8 mouse cellular contexts compared by ENCODE assay signal in the genomic region with DNA sequence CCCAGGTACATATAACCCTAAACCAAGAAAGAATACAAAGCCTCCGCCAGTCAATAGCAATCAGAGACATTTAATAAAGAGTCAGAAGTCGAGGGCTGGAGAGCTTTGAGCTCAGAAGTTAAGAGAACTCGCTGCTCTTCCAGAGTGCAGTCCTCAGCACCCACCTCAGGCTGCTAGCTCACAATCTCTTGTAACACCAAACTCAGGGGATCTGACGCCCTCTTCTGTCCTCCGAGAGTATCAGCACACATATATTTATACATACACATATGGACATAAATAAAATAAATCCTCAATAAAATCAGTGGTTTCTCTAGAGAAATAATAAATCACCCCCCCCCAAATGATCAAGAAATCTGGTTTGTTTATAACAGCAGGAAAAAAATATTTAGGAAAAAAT. TPM values are rescaled to one million over a fixed set of nuclear protein-coding genes. Genes with fewer than 3 reads are reported as not detected.
DNase-seq lines count a peak whose midpoint lies in the region; ATAC-seq lines count a peak whose summit lies in the region.

No protein-coding gene starts in this region.

- H3K4me3 ChIP-seq in kidney, embryonic 16.5 days (ENCODE audit: low read length): 0 out of 2 replicates have a peak overlapping the region, but pooled peaks have one; percentile 2
- no peak overlapping the region for H3K4me3 ChIP-seq in limb, embryonic 11.5 days (ENCODE audit: low read depth, low read length)
- H3K4me3 ChIP-seq in neural tube, embryonic 15.5 days (replicated peaks): no peak overlapping the region

- H3K4me1 ChIP-seq in kidney, embryonic 16.5 days (ENCODE audit: insufficient read depth, low read length): peaks cover 14% of the 10 kb centered on the region
- no peaks in the 10 kb centered on the region for H3K4me1 ChIP-seq in limb, embryonic 11.5 days (ENCODE audit: control insufficient read depth, insufficient read depth, low read length)
- peaks cover 26% of the 10 kb centered on the region for H3K4me1 ChIP-seq in neural tube, embryonic 15.5 days

- H3K9me3 ChIP-seq in kidney, embryonic 16.5 days (ENCODE audit: low read length): no peaks in the 10 kb centered on the region
- H3K9me3 ChIP-seq in limb, embryonic 11.5 days (ENCODE audit: control insufficient read depth, low read length): no peaks in the 10 kb centered on the region
- no peaks in the 10 kb centered on the region for H3K9me3 ChIP-seq in neural tube, embryonic 15.5 days (replicated peaks)

- no peak overlapping the region for H3K27ac ChIP-seq in kidney, embryonic 16.5 days (ENCODE audit: low read length)
- H3K27ac ChIP-seq in limb, embryonic 11.5 days (replicated peaks; ENCODE audit: low read depth, low read length): no peak overlapping the region
- no peak overlapping the region for H3K27ac ChIP-seq in neural tube, embryonic 15.5 days (replicated peaks)

- no peak overlapping the region for H3K9ac ChIP-seq in kidney, embryonic 16.5 days (replicated peaks; ENCODE audit: low read length)
- H3K9ac ChIP-seq in limb, embryonic 11.5 days (ENCODE audit: low read length): no peak overlapping the region
- no peak overlapping the region for H3K9ac ChIP-seq in neural tube, embryonic 15.5 days (replicated peaks)

- DNase-seq in kidney, adult 9 months: no peak
- peak; percentile 6 for DNase-seq in brain, adult 2 months (ENCODE audit: low read depth, low spot score)
- peak; percentile 26 for DNase-seq in limb, embryonic 11.5 days (ENCODE audit: low spot score)
- no peak for DNase-seq in right cerebral cortex, adult 2 months (ENCODE audit: low spot score in 2 of 2)
- DNase-seq in spleen, adult 12 weeks (ENCODE audit: low spot score): no peak
- DNase-seq in adrenal gland, adult (ENCODE audit: inconsistent age in 2 of 2, low spot score in 1 of 2): no peak

- H3K27me3 ChIP-seq in kidney, embryonic 16.5 days (ENCODE audit: insufficient read depth, low read length): no peaks in the 10 kb centered on the region
- H3K27me3 ChIP-seq in limb, embryonic 11.5 days (ENCODE audit: control insufficient read depth, insufficient read depth, low read length): no peaks in the 10 kb centered on the region
- no peaks in the 10 kb centered on the region for H3K27me3 ChIP-seq in neural tube, embryonic 15.5 days (replicated peaks)

- H3K36me3 ChIP-seq in kidney, embryonic 16.5 days (ENCODE audit: insufficient read depth, low read length): peaks cover 16% of the 10 kb centered on the region
- no peaks in the 10 kb centered on the region for H3K36me3 ChIP-seq in limb, embryonic 11.5 days (ENCODE audit: control insufficient read depth, insufficient read depth, low read length)
- peaks cover 11% of the 10 kb centered on the region for H3K36me3 ChIP-seq in neural tube, embryonic 15.5 days

- WGBS in kidney, embryonic 16.5 days: 77% methylated on average over 5 of the region's 5 CpGs
- 79% methylated on average over 5 of the region's 5 CpGs for WGBS in limb, embryonic 11.5 days
- 80% methylated on average over 5 of the region's 5 CpGs for WGBS in neural tube, embryonic 15.5 days

- H3K4me2 ChIP-seq in kidney, embryonic 16.5 days (replicated peaks; ENCODE audit: low read depth, low read length): peak overlapping the region; percentile 8
- no peak overlapping the region for H3K4me2 ChIP-seq in limb, embryonic 11.5 days (ENCODE audit: low read depth, severe bottlenecking)
- peak overlapping the region; percentile 65 for H3K4me2 ChIP-seq in neural tube, embryonic 15.5 days

- no peak for ATAC-seq in kidney, embryonic 16.5 days (ENCODE audit: low FRiP score, low TSS enrichment)
- ATAC-seq in limb, embryonic 11.5 days (ENCODE audit: insufficient number of reproducible peaks, low FRiP score, low TSS enrichment, low read depth): no peak
- ATAC-seq in neural tube, embryonic 15.5 days (ENCODE audit: low FRiP score): no peak

RNA-seq across cellular contexts. Expression of gene Mrpl50, which starts 1.4 kb away (rescaled TPM):
- polyA plus RNA-seq in kidney, embryonic 16.5 days (2015; fragmentation: Nextera tagmentation; extraction: Ambion mirVana): 91.4 and 95.7 TPM in 2 replicates
- 98.6 and 99.4 TPM in 2 replicates for polyA plus RNA-seq in limb, embryonic 11.5 days (2014; fragmentation: Nextera tagmentation; extraction: Ambion mirVana)
- 75.7 and 78.1 TPM in 2 replicates for polyA plus RNA-seq in neural tube, embryonic 15.5 days (2015; fragmentation: Nextera tagmentation; extraction: Ambion mirVana)

RNA-seq across cellular contexts. Expression of gene Zfp189, which starts 1.5 kb away (rescaled TPM):
- 11.1 and 13.0 TPM in 2 replicates for polyA plus RNA-seq in kidney, embryonic 16.5 days (2015; fragmentation: Nextera tagmentation; extraction: Ambion mirVana)
- 12.1 and 14.6 TPM in 2 replicates for polyA plus RNA-seq in limb, embryonic 11.5 days (2014; fragmentation: Nextera tagmentation; extraction: Ambion mirVana)
- 10.2 and 10.5 TPM in 2 replicates for polyA plus RNA-seq in neural tube, embryonic 15.5 days (2015; fragmentation: Nextera tagmentation; extraction: Ambion mirVana)

RNA-seq across cellular contexts. Expression of gene Baat, which starts 13.1 kb away (rescaled TPM):
- 0.12 and 0.22 TPM in 2 replicates for polyA plus RNA-seq in kidney, embryonic 16.5 days (2015; fragmentation: Nextera tagmentation; extraction: Ambion mirVana)
- polyA plus RNA-seq in limb, embryonic 11.5 days (2014; fragmentation: Nextera tagmentation; extraction: Ambion mirVana): 0.24 and 0.28 TPM in 2 replicates
- not detected in 2 replicates for polyA plus RNA-seq in neural tube, embryonic 15.5 days (2015; fragmentation: Nextera tagmentation; extraction: Ambion mirVana)

RNA-seq across cellular contexts. Expression of gene Aldob, which starts 29.9 kb away (rescaled TPM):
- polyA plus RNA-seq in kidney, embryonic 16.5 days (2015; fragmentation: Nextera tagmentation; extraction: Ambion mirVana): 421 and 493 TPM in 2 replicates
- 0.07 TPM in 1 of 2 replicates, not detected in the other for polyA plus RNA-seq in limb, embryonic 11.5 days (2014; fragmentation: Nextera tagmentation; extraction: Ambion mirVana)
- 0.14 and 8.8 TPM in 2 replicates for polyA plus RNA-seq in neural tube, embryonic 15.5 days (2015; fragmentation: Nextera tagmentation; extraction: Ambion mirVana)

RNA-seq across cellular contexts. Expression of gene Acnat1, which starts 45.8 kb away (rescaled TPM):
- 0.80 and 1.0 TPM in 2 replicates for polyA plus RNA-seq in kidney, embryonic 16.5 days (2015; fragmentation: Nextera tagmentation; extraction: Ambion mirVana)
- not detected in 2 replicates for polyA plus RNA-seq in limb, embryonic 11.5 days (2014; fragmentation: Nextera tagmentation; extraction: Ambion mirVana)
- 0.13 TPM in 1 of 2 replicates, not detected in the other for polyA plus RNA-seq in neural tube, embryonic 15.5 days (2015; fragmentation: Nextera tagmentation; extraction: Ambion mirVana)

Comparison
In these comparisons a context has a peak if more than half of its experiments do, and no peak if none do; other contexts are left out.
1. DNase-seq: peak in brain, adult 2 months (single experiment) and limb, embryonic 11.5 days (single experiment); none in kidney, adult 9 months (single experiment), right cerebral cortex, adult 2 months (0 of 2), spleen, adult 12 weeks (single experiment) and adrenal gland, adult (0 of 2).